8 mouse cellular contexts compared by ENCODE assay signal in genomic region chr10:79926491-79927323, GRCm38 (mm10). TPM values are rescaled to one million over a fixed set of nuclear protein-coding genes. Genes with fewer than 3 reads are reported as not detected.
A peak's percentile ranks its signal among the peaks of the same experiment; 100 is the strongest.
DNase-seq lines count a peak whose midpoint lies in the region; ATAC-seq and TF ChIP-seq lines count a peak whose summit lies in the region.

Arid3a (plus strand) TSS chr10:79927043.

- H3K9me3 ChIP-seq in CH12.LX (replicated peaks; ENCODE audit: low read length), result peaks cover under 1% of the 10 kb centered on the region
- H3K9me3 ChIP-seq in forebrain, embryonic 10.5 days, result no peaks in the 10 kb centered on the region
- no peaks in the 10 kb centered on the region for H3K9me3 ChIP-seq in heart, embryonic 15.5 days (replicated peaks)
- H3K9me3 ChIP-seq in liver, embryonic 13.5 days (replicated peaks), result no peaks in the 10 kb centered on the region
- no peaks in the 10 kb centered on the region for H3K9me3 ChIP-seq in stomach, embryonic 14.5 days (ENCODE audit: control insufficient read depth, low read depth, low read length)

- WGBS in forebrain, embryonic 10.5 days, result under 1% methylated on average over 63 of the region's 63 CpGs
- under 1% methylated on average over 63 of the region's 63 CpGs for WGBS in heart, embryonic 15.5 days
- WGBS in liver, embryonic 13.5 days (ENCODE audit: insufficient replicate concordance), result under 1% methylated on average over 63 of the region's 63 CpGs
- WGBS in stomach, embryonic 14.5 days, result under 1% methylated on average over 63 of the region's 63 CpGs

- no peak; the same call in 1 of the 2 replicates for TF ChIP-seq RAD21 in CH12.LX (IDR thresholded peaks at IDR 0.05; ENCODE audit: low read depth, low read length)

- TF ChIP-seq CTCF in CH12.LX (conservative IDR thresholded peaks at IDR 0.05 in 1 of 2, IDR thresholded peaks at IDR 0.05 in 1 of 2; ENCODE audit: low read depth in 2 of 2, low read length in 2 of 2), result no peak

- peak; percentile 69 for TF ChIP-seq POLR2A in CH12.LX (IDR thresholded peaks at IDR 0.05; ENCODE audit: low read depth, low read length)

- peak within 1 kb of the TSS; percentile 92 for H3K4me2 ChIP-seq in CH12.LX (ENCODE audit: insufficient read depth, low read depth, poor library complexity, severe bottlenecking)
- peak within 1 kb of the TSS; percentile 80 for H3K4me2 ChIP-seq in heart, embryonic 15.5 days
- peak within 1 kb of the TSS; percentile 84 for H3K4me2 ChIP-seq in liver, embryonic 13.5 days
- peak within 1 kb of the TSS; percentile 83 for H3K4me2 ChIP-seq in stomach, embryonic 14.5 days (replicated peaks; ENCODE audit: low read depth, low read length)

- peak; percentile 61 for ATAC-seq in heart, embryonic 15.5 days (replicated peaks; ENCODE audit: insufficient number of reproducible peaks, insufficient read depth, low FRiP score, low read depth)
- peak; percentile 69 for ATAC-seq in liver, embryonic 13.5 days (ENCODE audit: low read depth)
- ATAC-seq in stomach, embryonic 14.5 days (ENCODE audit: insufficient number of reproducible peaks, insufficient read depth, low FRiP score, low read depth), result peak; percentile 77

- H3K27me3 ChIP-seq in CH12.LX (replicated peaks), result no peaks in the 10 kb centered on the region
- peaks cover 35% of the 10 kb centered on the region for H3K27me3 ChIP-seq in forebrain, embryonic 10.5 days (ENCODE audit: poor library complexity, severe bottlenecking)
- peaks cover 20% of the 10 kb centered on the region for H3K27me3 ChIP-seq in heart, embryonic 15.5 days
- H3K27me3 ChIP-seq in liver, embryonic 13.5 days, result peaks cover 19% of the 10 kb centered on the region
- H3K27me3 ChIP-seq in stomach, embryonic 14.5 days (ENCODE audit: control insufficient read depth, insufficient read depth, low read length), result peaks cover 8% of the 10 kb centered on the region; the same call in 1 of the 2 replicates

- H3K79me2 ChIP-seq in CH12.LX (replicated peaks; ENCODE audit: control insufficient read depth, extremely low read depth, insufficient read depth, poor library complexity, severe bottlenecking), result peaks cover 48% of the 10 kb centered on the region

- peak within 1 kb of the TSS; percentile 98 for H3K9ac ChIP-seq in CH12.LX (ENCODE audit: insufficient read depth, low read depth)
- peak within 1 kb of the TSS; percentile 92 for H3K9ac ChIP-seq in heart, embryonic 15.5 days
- H3K9ac ChIP-seq in liver, embryonic 13.5 days, result peak within 1 kb of the TSS; percentile 84
- H3K9ac ChIP-seq in stomach, embryonic 14.5 days (replicated peaks; ENCODE audit: low read depth, low read length), result peak within 1 kb of the TSS; percentile 85

- H3K27ac ChIP-seq in CH12.LX (ENCODE audit: insufficient read depth, low read depth), result peak within 1 kb of the TSS; percentile 81
- H3K27ac ChIP-seq in forebrain, embryonic 10.5 days, result peak within 1 kb of the TSS; percentile 95
- peak within 1 kb of the TSS; percentile 95 for H3K27ac ChIP-seq in heart, embryonic 15.5 days
- H3K27ac ChIP-seq in liver, embryonic 13.5 days, result peak within 1 kb of the TSS; percentile 88
- peak within 1 kb of the TSS; percentile 96 for H3K27ac ChIP-seq in stomach, embryonic 14.5 days (ENCODE audit: low read length)

- dilution Hi-C loops in CH12.LX (cut with MboI; ENCODE audit: extremely low pct_ligation_motif_present, extremely low pct_unique_long_range_greater_than_20kb, low sequenced_read_pairs), result no loop called here

- H3K4me1 ChIP-seq in CH12.LX (ENCODE audit: control insufficient read depth in 1 of 2, insufficient read depth in 2 of 2), result peaks cover 6 to 53% of the 10 kb centered on the region in 2 experiments
- peaks cover 62% of the 10 kb centered on the region for H3K4me1 ChIP-seq in forebrain, embryonic 10.5 days
- peaks cover 43% of the 10 kb centered on the region for H3K4me1 ChIP-seq in heart, embryonic 15.5 days (replicated peaks)
- peaks cover 69% of the 10 kb centered on the region for H3K4me1 ChIP-seq in liver, embryonic 13.5 days (replicated peaks)
- H3K4me1 ChIP-seq in stomach, embryonic 14.5 days (ENCODE audit: control insufficient read depth, insufficient read depth, low read length), result peaks cover 22% of the 10 kb centered on the region

- H3K4me3 ChIP-seq in CH12.LX (replicated peaks in 1 of 3; ENCODE audit: low read depth in 2 of 3, low read length in 2 of 3, poor library complexity in 1 of 3), result peak within 1 kb of the TSS; percentile 72 to 96 (median 91)
- peak within 1 kb of the TSS; percentile 98 for H3K4me3 ChIP-seq in forebrain, embryonic 10.5 days
- H3K4me3 ChIP-seq in heart, embryonic 15.5 days, result peak within 1 kb of the TSS; percentile 83
- H3K4me3 ChIP-seq in liver, embryonic 13.5 days (replicated peaks), result peak within 1 kb of the TSS; percentile 85
- peak within 1 kb of the TSS; percentile 77 for H3K4me3 ChIP-seq in stomach, embryonic 14.5 days (ENCODE audit: low read depth, low read length)

- peak; percentile 46; the same call in 1 of the 2 replicates for TF ChIP-seq EP300 in CH12.LX (IDR thresholded peaks at IDR 0.05; ENCODE audit: low read length)

- in situ Hi-C loops in CH12.LX (cut with MboI; ENCODE audit: low pct_ligation_motif_present, low pct_unique_long_range_greater_than_20kb, low sequenced_read_pairs), result loop anchor here (5.0 kb wide), 2 partner anchors 34 to 36 kb away; partner anchors contain the start of genes Cfd and Wdr18

- peak; percentile 94 for DNase-seq in CH12.LX (ENCODE audit: extremely low read depth)
- peak; percentile 88 for DNase-seq in c-Kit-positive CD71-negative TER-119-negative erythroid progenitor cells, embryonic 14.5 days (ENCODE audit: low read depth)
- DNase-seq in forebrain, embryonic 10.5 days (ENCODE audit: extremely low spot score, low spot score), result peak; percentile 89
- peak; percentile 94 for DNase-seq in kidney, postnatal 14 days
- peak; percentile 86 for DNase-seq in liver, embryonic 13.5 days
- peak; percentile 82 to 87 for DNase-seq in natural killer cell, adult 2 months (ENCODE audit: low spot score in 2 of 2)

- H3K36me3 ChIP-seq in CH12.LX (replicated peaks in 1 of 2; ENCODE audit: control insufficient read depth in 1 of 2, insufficient read depth in 1 of 2, low read length in 1 of 2), result peaks cover 11 to 20% of the 10 kb centered on the region in 2 experiments
- peaks cover 15% of the 10 kb centered on the region for H3K36me3 ChIP-seq in forebrain, embryonic 10.5 days (replicated peaks)
- H3K36me3 ChIP-seq in heart, embryonic 15.5 days, result peaks cover 10% of the 10 kb centered on the region
- H3K36me3 ChIP-seq in liver, embryonic 13.5 days, result peaks cover 14% of the 10 kb centered on the region
- peaks cover 9% of the 10 kb centered on the region for H3K36me3 ChIP-seq in stomach, embryonic 14.5 days (ENCODE audit: control insufficient read depth, insufficient read depth, low read length)

TF ChIP-seq in CH12.LX, 34 proteins besides CTCF, POLR2A, EP300 and RAD21 (continues in another document):
- TF ChIP-seq HCFC1 (IDR thresholded peaks at IDR 0.05; ENCODE audit: low read depth, low read length) (peak; percentile 74), ZKSCAN1 (IDR thresholded peaks at IDR 0.05; ENCODE audit: borderline replicate concordance, low read depth, low read length) (no peak), TBP (conservative IDR thresholded peaks at IDR 0.05; ENCODE audit: low read depth, low read length) (0 out of 2 replicates have a peak, but pooled peaks have one; percentile 70), MEF2A (IDR thresholded peaks at IDR 0.05; ENCODE audit: borderline replicate concordance, low read depth, low read length) (peak; percentile 94), MAFK (IDR thresholded peaks at IDR 0.05; ENCODE audit: insufficient replicate concordance, low read length) (no peak), MAZ (IDR thresholded peaks at IDR 0.05; ENCODE audit: low read depth, low read length) (peak; percentile 99), BHLHE40 (IDR thresholded peaks at IDR 0.05; ENCODE audit: low read depth, low read length) (peak; percentile 67), USF1 (IDR thresholded peaks at IDR 0.05; ENCODE audit: low read depth, low read length) (peak; percentile 37; the same call in 1 of the 2 replicates), NELFE (IDR thresholded peaks at IDR 0.05; ENCODE audit: low read depth, low read length) (peak; percentile 59; the same call in 1 of the 2 replicates), JUND (conservative IDR thresholded peaks at IDR 0.05; ENCODE audit: low read depth, low read length) (no peak), MAX (IDR thresholded peaks at IDR 0.05; ENCODE audit: low read length) (peak; percentile 66), CHD1 (IDR thresholded peaks at IDR 0.05; ENCODE audit: low read depth, low read length) (0 out of 2 replicates have a peak, but pooled peaks have one; percentile 3), ZC3H11A (IDR thresholded peaks at IDR 0.05; ENCODE audit: low read depth, low read length) (no peak), E2F4 (IDR thresholded peaks at IDR 0.05; ENCODE audit: insufficient replicate concordance, low read depth, low read length) (peak; percentile 86; the same call in 1 of the 2 replicates), RCOR1 (conservative IDR thresholded peaks at IDR 0.05; ENCODE audit: low read depth, low read length) (no peak), ELF1 (IDR thresholded peaks at IDR 0.05; ENCODE audit: low read depth, low read length) (peak; percentile 90), ZNF384 (IDR thresholded peaks at IDR 0.05; ENCODE audit: low read depth, low read length) (no peak), POLR2AphosphoS2 (IDR thresholded peaks at IDR 0.05; ENCODE audit: low read depth, low read length) (peak; percentile 69; the same call in 1 of the 2 replicates), USF2 (conservative IDR thresholded peaks at IDR 0.05; ENCODE audit: low read depth, low read length) (no peak), ETS1 (conservative IDR thresholded peaks at IDR 0.05; ENCODE audit: low read depth, low read length) (peak; percentile 83), PAX5 (IDR thresholded peaks at IDR 0.05; ENCODE audit: low read length) (0 out of 2 replicates have a peak, but pooled peaks have one; percentile 38), CHD2 (IDR thresholded peaks at IDR 0.05; ENCODE audit: low read length) (peak; percentile 86), JUN (IDR thresholded peaks at IDR 0.05; ENCODE audit: insufficient read depth, low read depth, low read length) (no peak), GABPA (IDR thresholded peaks at IDR 0.05; ENCODE audit: insufficient replicate concordance, low read depth, low read length) (no peak), NRF1 (IDR thresholded peaks at IDR 0.05; ENCODE audit: low read depth, low read length) (peak; percentile 81)

RNA-seq across cellular contexts. Expression of gene Arid3a, which starts in this region (rescaled TPM):
- 114 and 161 TPM in 2 replicates for total RNA-seq in CH12.LX (2012; rRNA removed)
- 45.9 and 48.4 TPM in 2 replicates for total RNA-seq in CH12.LX (2014; rRNA removed)
- 84.7 and 94.4 TPM in 2 replicates for polyA plus RNA-seq in CH12.LX (2012; ENCODE audit: insufficient read length, low read depth)
- 12.5 and 13.0 TPM in 2 replicates for polyA plus RNA-seq in forebrain, embryonic 10.5 days (2016; fragmentation: Nextera tagmentation; extraction: Ambion mirVana)
- 2.1 and 3.7 TPM in 2 replicates for polyA plus RNA-seq in heart, embryonic 15.5 days (2015; fragmentation: Nextera tagmentation; extraction: Ambion mirVana)
- 5.4 and 5.7 TPM in 2 replicates for polyA plus RNA-seq in liver, embryonic 13.5 days (2015; fragmentation: Nextera tagmentation; extraction: Ambion mirVana)
- 12.7 and 14.0 TPM in 2 replicates for polyA plus RNA-seq in stomach, embryonic 14.5 days (2014; fragmentation: Nextera tagmentation; extraction: Ambion mirVana)

Comparison
In these comparisons a context has a peak if more than half of its experiments do, and no peak if none do; other contexts are left out.
1. Peak in every context shown above with its lines: DNase-seq, ATAC-seq, H3K4me3 ChIP-seq and H3K27ac ChIP-seq.